Mouse (Mus musculus): ENCODE results near the gene Ppp1cb.

DNA sequence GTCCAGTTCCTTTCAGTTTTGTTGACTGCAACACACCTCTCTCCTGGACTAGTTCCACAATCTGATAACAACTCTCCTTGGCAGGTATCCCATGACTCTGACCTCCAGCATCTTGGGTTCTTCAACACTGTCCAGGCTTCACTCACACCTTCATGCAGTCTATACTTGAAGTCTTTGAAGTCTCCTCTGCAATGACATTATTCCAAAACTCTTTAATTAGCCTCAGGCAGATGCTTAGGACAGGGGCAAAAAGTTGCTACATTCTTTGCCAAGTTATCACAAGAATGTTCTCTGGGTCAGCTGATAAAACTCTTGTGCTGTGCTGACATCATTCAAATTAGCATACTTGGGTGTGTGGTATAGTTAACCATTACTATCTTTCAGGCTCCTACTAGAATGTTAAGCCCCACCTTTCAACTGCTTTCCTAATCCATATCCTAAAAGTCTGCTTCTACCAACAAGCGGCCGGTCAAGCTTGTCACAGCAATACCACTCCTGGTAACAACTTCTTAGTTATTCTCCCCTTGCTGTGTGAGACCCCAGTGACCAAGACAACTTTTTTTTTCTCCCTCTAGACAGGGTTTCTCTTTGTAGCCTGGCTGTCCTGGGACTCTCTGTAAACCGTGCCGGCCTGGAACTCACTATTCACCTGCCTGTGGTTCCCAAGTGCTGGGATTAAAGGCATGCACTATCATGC, 13.8 kb downstream of the Ppp1cb start:
- TF ChIP-seq EP300 (IDR thresholded peaks at IDR 0.05) (0 out of 2 replicates have a peak, but pooled peaks have one; percentile 24), CTCF (IDR thresholded peaks at IDR 0.05) (no peak)
